Mouse (Mus musculus) left cerebral cortex, postnatal 25 days (tissue): ENCODE measurements at regions not wholly inside any gene's neighbourhood (a gene's known extent, or its start where the extent isn't known, plus 50 kb on each side); places are given as distances from the start of the nearest gene placed in this dataset.

Experiments
- DNase-seq, 2 experiments: peaks; one replicate each; pipeline ENCODE4 v3.0.0; 2022; ENCODE audit warnings: low spot score in 2 of 2, mixed read lengths in 1 of 2
- intact Hi-C: fragments of 180-260 bp; cut with DNase I; formaldehyde crosslinking; loops from one replicate; pipeline ENCODE4 v1.15.1; 2025

GRCm38 (mm10) chr7:136065679-136066055 is 349.5 kb upstream of the Mki67 start:
- intact Hi-C loops, result loop anchor here (10.0 kb wide), 1 partner anchor 419 kb away; no protein-coding TSS in a partner anchor

DNA sequence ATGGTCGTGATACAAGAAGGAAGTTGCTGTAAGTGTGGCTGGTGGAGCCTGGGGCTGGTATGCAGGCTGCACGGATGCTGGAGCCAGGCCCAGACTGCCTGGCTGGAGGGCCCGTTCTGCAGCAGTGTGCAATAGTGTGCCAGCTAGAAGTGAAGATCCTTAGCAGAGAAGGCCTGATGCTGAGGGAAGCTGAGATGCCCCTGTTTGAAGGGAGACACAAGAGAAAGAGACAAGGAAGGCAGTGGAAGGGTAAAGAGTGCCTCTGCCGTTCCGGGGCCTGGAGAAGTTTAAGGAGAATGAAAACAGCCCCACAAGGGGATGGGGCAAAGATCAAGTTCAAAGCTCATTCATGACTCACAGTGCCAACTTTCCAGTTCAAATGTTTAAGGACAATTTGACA is 354.7 kb upstream of the Mki67 start:
- peak in 1 of 2 experiments; percentile 31 for DNase-seq
- intact Hi-C loops, result no loop called here

More at GRCm38 (mm10) chr7:136065679-136066055, 349.5 kb upstream of the Mki67 start:
- no peak for DNase-seq

DNA sequence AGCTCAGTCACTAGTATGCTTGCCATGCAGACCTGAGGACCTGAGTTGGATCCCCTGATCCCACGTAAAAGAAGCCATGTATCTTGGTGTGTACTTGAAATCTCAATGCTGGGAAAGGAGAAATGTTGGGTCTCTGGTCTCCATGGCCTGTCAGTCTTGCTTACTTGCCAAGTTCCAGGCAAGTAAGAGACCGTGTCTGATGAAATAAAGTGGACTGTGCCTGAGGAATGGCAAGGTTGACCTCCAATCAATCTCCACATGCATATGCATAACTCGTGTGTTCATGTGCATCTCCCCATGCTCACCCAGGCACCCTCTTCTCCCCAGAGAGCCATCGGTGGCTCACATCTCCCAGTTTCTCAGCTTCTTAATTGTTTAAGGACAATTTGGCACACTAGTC is 355.2 kb upstream of the Mki67 start:
- no peak for DNase-seq
- intact Hi-C loops, result no loop called here

DNA sequence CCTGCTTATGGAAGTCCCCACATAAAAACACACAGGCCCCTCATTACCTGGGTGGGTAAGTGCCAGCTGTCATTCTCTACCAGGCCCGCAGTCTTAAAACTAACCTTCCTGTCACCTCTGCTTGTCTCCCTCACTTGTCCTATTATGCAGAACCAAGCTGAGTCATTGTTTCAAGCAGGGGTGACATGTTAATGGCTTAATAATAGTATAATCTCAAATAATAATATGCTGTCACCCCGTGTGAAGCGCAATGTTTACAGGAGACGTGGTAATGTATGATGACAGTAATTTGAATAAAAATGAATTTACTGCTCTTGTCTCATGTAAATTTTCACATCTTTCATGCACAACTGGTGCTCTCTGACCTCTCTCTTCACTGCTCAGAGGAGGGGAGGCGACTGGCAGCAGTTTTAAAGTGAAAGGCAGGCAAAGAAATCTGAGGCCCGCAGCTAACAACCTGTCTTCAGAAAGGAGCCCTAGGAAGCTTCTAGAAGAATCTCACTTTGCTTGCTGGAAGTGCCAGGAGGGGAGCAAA is 357.2 kb upstream of the Mki67 start:
- DNase-seq, result no peak
- intact Hi-C loops, result no loop called here

GRCm38 (mm10) chr7:136074043-136074442 is 357.9 kb upstream of the Mki67 start:
- DNase-seq, result no peak
- intact Hi-C loops, result no loop called here

GRCm38 (mm10) chr7:136081534-136082252 is 365.5 kb upstream of the Mki67 start:
- intact Hi-C loops, result no loop called here
- DNase-seq, result peak in 1 of 2 experiments; percentile 31

- intact Hi-C loops, result no loop called here
- DNase-seq, result peak; percentile 4 to 23
These were observed 366.2 kb upstream of the Mki67 start for GRCm38 (mm10) chr7:136082253-136082867.

GRCm38 (mm10) chr7:136083005-136083404 is 366.8 kb upstream of the Mki67 start:
- no peak for DNase-seq
- intact Hi-C loops, result no loop called here

DNA sequence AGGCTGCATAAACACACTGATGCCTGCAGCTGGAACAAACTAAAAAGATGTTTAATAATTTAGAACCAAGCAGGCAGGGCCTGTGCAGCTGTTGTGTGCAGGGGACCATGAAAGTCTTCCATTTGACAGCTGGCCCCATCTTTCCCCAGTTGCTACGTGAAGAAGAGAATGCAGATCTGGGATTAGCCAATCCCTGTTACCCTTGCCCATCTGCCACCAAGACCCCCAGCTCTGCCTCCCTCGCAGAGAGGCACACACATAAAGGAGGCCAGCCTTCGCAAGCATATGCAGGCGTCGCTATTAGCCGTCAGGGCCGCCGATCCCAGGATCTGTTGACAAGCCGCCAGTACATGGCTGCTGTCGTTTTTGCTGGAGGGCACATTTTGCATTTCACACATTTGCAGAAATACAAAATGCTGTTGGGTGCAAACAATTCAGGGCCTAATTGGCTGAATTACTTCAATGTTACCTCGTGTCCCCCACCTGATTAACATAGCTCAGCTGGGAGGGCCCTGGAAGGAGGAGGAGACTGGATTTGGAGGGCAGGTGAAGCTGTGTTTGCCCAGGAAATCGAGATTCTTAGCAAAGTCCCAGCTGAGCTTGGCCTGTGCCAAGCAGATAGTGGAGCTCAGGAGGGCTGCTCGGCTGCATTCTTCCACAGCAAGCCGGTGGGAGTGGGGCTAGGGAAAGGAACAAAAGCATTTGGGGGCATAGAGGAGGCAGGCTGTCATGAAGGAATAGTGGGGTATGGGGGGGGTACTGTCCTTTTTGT is 367.6 kb upstream of the Mki67 start:
- DNase-seq, result no peak
- intact Hi-C loops, result no loop called here

DNA sequence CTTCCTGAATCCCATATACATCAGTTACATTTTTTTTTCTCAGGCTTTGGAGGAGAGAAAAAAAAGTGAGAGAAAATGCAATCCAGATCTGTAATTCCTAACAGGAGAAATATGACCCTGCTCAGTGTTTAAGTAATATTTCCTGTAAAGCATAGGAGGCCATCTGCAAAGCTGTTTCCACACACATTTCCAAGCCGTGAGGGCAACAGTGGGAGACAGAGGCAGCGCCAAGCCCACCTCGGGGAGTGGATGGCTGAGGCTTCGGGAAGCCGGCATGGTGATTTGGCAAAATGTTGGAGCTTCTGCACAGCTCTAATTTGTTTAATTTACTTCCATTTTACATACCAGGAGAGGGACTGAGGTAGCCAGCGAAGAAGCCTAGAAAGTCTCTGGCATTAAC is 372.6 kb upstream of the Mki67 start:
- intact Hi-C loops, result no loop called here
- no peak for DNase-seq

DNA sequence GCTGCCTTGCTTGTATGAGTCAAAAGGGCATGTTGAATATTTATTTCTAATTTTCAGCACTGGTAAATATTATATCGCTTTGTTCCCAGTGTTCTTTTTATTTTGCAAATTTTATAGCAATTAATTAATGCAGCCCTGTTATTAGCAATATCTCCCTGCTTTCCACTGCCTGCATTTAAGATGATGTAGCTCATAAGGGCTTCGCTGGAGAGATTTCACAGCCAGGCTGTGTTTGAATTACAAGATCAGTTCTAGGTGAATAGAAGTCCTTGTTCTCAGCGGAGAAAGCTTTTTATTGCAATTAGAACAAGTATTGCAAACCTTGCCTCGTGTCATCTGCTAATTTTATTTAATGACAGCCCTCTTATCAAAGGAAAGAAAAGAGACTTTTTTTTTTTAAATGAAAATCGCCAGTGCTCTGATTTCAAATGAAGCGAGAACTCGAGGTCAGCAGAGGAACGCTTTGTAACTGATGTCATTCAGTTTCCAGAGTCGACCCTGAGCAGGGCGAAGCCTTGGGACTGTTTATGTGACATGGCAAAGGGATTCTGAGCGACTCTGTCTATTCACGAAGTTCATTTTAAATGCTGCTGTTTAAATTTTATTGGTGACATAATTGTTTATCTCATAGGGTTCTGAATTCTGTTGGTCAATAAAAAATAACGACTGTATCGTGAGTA is 378.7 kb upstream of the Mki67 start:
- no peak for DNase-seq
- intact Hi-C loops, result no loop called here

- intact Hi-C loops, result no loop called here
- no peak for DNase-seq
These were observed 387.9 kb upstream of the Mki67 start for GRCm38 (mm10) chr7:136104021-136104420.

DNA sequence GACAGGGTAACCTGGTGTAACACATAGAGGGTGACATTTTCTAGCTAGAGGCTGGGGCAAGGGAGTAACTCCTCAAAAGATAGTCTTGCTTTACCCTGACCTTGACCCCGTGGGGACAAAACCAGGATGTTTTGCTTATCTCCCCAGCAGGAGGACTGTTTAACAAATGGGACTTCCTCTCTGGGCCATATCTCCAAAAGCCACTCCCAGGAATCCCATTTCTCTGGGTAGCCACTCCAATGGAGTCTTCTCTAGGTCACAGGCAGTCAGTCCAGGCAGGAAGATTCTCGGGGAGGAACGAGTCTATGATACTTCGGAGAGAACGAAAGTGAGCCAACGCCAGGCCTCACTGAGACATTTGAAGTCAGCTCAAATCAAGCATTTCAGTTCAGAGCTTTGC is 396.0 kb upstream of the Mki67 start:
- intact Hi-C loops, result no loop called here
- DNase-seq, result no peak

DNA sequence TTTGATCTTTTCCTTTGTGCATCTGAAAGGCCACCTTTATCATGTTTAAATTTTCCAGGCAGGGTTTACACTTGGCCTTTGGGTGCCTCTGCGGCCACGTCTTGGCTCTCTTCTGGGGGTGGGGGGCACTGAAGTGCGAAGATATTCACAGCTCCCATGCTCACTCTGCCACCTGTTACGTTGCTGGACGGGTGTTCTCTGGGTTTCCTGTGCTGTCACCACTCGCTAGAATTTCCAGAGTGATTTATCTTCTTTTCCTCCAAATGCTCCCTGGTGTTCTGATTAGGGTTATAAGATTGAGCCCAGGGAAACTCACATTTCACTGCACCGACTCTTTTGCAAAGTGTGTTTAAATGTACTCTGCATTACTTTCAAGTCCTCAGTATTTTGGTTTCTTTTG is 404.8 kb upstream of the Mki67 start:
- DNase-seq, result no peak
- intact Hi-C loops, result no loop called here

DNA sequence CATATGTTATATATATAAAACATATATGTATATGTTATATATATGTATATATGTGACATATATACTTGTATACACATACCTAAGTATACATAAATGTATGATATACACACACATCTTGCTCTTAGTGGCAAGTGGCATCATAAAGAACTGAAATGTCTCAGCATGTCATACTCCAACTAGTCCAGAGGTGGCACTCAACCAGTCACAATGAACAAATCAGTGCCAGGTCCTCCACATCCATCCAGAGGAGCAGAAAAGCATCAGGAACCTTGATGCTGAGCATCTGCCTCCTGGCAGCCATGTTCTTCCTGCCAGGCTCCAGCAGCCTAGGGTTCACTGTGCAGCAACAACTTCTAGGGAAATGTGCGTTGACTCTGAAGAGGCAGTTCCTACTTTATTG is 405.2 kb upstream of the Mki67 start:
- intact Hi-C loops, result no loop called here
- DNase-seq, result no peak

DNA sequence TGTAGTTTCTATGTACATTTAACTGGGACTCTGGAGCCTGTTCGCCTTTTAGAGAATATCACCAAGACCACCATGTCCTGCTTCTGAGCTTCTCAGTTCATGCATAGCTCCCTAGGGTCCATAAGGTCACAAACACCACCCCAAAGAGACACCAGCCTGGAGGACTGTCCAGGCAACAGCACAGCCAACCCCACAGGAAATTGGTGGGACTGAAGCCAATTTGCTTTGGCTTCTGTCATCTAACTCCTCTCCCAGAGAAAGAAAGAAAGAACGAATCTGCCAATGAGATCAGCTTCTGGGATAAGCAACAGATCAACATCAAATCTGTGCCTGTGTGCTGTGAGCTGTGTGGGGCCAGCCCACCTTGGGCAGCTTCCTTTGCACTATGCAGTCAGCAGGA is 408.6 kb upstream of the Mki67 start:
- intact Hi-C loops, result no loop called here
- DNase-seq, result no peak

- DNase-seq, result no peak
- intact Hi-C loops, result no loop called here
These were observed 410.2 kb upstream of the Mki67 start for GRCm38 (mm10) chr7:136126393-136126792.

DNA sequence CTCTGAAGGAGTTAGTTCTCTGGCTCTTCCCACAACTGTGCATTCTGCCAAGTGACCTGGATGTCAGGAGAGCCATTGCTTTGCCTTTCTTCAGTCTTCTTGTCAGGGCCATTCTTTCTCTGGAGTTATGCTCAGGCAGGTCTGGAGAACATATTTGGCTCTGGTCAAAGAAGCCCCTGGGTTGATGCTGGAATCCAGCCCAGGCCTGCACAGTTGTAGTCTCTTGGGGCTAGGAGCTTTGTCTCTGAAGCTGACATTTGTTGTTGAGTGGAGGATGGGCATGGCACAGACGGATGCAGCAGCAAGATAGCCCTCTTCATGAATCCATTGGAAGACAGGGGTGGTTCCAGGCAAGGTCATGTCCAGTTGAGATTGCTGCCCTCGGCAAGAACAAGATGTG is 411.4 kb upstream of the Mki67 start:
- DNase-seq, result no peak
- intact Hi-C loops, result no loop called here

GRCm38 (mm10) chr7:136129721-136130123 is 413.6 kb upstream of the Mki67 start:
- intact Hi-C loops, result no loop called here
- DNase-seq, result peak in 1 of 2 experiments; percentile 15

GRCm38 (mm10) chr7:136130666-136131239 is 414.6 kb upstream of the Mki67 start:
- intact Hi-C loops, result no loop called here
- DNase-seq, result no peak
